Mouse (Mus musculus): Measurements from ENCODE around the gene Pkd1l3.

The Pkd1l3 gene

GRCm38 (mm10) chr8:109628638-109629037 is 14.3 kb downstream of the Pkd1l3 start:
- DNase-seq (ENCODE audit: low read depth, low spot score) = no peak

- DNase-seq (ENCODE audit: low read depth, low spot score) = no peak
These were observed 18.2 kb downstream of the Pkd1l3 start for GRCm38 (mm10) chr8:109632498-109632897.

GRCm38 (mm10) chr8:109635146-109635545 is 20.8 kb downstream of the Pkd1l3 start:
- DNase-seq (ENCODE audit: low read depth, low spot score) = no peak

GRCm38 (mm10) chr8:109638851-109639250 is 24.5 kb downstream of the Pkd1l3 start:
- no peak for DNase-seq (ENCODE audit: low read depth, low spot score)

- no peak for DNase-seq (ENCODE audit: low read depth, low spot score)
These were observed 26.1 kb downstream of the Pkd1l3 start for GRCm38 (mm10) chr8:109640410-109640809.

DNA sequence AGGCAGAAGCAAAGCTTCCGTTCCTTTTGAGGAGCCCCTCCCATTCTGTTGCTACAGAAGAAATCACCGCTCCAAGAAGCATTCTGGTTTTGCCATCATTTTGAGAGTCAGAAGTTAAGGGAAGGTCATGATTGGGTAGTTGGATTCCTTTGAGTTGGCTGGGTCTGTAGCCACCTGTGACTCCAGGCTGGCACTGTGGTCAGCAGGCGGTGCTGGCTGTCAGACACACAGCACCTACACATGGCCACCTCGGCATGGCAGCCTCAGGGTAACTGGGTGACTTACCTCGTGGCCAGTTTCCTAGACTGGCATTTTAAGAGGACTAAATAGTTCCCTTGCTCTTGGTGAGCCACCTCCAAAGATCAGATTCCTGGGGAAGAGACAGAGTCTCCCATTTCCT is 26.9 kb downstream of the Pkd1l3 start:
- DNase-seq (ENCODE audit: low read depth, low spot score) = no peak

DNA sequence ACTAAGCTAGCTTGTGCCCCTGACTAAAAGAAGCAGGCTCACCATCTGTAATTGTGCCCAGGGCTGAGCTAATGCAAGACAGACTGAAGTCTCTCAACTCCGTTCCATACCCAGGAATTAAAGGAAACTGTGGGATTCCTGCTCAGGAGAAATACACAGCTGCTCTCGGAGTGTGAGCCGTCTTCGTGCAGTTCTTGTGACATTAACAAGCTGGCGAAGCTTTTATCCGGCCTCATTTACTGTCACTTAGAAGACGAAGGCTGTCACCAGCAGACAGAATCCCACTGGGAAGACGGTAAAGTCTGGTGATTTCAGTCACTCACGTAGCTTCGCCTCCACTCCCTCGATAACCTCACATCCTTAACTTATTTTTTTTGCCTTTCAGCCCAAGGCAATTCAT is 33.0 kb downstream of the Pkd1l3 start:
- no peak for DNase-seq (ENCODE audit: low read depth, low spot score)

- no peak for DNase-seq (ENCODE audit: low read depth, low spot score)
These were observed 34.2 kb downstream of the Pkd1l3 start for GRCm38 (mm10) chr8:109648469-109648868.

DNA sequence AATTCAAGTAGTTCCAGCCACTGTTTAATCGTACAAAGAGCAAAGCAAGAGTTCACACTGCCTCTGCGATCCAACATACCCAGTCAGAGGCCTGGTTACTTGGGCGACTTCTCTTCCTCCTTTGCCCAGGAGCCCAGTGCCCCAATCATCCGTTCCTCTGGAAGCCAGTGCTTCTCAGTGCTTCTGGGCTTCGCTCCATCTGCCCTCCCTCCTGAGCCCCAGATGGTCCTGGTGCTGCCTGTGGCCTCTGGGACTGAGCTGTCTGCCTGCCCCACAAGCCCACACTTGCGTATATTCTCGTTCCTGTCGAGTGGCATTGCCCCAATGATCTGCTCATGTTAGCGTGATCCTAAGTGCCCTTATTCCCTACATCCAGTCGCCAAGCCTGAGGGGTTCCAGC is 36.5 kb downstream of the Pkd1l3 start:
- no peak for DNase-seq (ENCODE audit: low read depth, low spot score)

DNA sequence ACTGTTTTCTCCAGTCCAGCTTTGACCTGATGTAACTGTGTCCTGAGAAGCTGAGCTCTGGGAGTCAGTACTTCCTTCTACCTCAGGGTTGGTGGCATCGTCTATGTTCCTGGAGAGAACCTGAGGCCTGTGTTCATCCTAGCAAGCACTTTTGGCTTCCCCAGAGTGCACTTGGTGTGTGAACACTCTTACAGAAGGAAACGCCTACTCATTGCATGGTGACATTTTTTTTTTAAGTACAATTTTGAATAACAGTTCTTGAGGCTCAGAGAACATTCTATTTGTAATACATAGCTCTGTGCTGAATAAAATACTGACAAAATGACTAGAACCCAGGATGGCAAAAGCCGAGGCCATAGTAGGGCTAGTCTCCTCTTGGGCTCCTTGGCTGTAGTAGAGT is 42.5 kb downstream of the Pkd1l3 start:
- DNase-seq (ENCODE audit: low read depth, low spot score) = no peak

- DNase-seq (ENCODE audit: low read depth, low spot score) = no peak
These were observed 48.0 kb downstream of the Pkd1l3 start for GRCm38 (mm10) chr8:109662328-109662727.

DNA sequence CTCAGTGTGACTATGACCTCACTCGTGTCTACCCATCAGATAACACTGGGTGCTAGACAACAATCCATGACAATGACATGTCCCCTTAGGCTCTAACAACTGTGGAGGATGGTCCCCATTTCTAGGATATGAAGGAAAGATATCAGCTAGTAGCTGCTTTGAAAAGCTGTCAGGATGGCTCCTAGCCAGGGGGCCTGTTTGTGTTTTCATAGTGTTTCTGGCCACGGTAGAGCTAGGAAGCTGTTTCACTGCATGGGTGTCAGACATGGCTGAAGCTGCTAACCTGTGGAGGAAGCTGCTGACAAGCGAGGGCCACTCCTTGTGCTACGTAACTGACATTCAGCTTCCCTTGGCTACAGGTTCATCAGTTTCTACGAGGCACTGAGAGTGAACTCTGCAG is 52.3 kb downstream of the Pkd1l3 start:
- DNase-seq (ENCODE audit: low read depth, low spot score) = no peak

DNA sequence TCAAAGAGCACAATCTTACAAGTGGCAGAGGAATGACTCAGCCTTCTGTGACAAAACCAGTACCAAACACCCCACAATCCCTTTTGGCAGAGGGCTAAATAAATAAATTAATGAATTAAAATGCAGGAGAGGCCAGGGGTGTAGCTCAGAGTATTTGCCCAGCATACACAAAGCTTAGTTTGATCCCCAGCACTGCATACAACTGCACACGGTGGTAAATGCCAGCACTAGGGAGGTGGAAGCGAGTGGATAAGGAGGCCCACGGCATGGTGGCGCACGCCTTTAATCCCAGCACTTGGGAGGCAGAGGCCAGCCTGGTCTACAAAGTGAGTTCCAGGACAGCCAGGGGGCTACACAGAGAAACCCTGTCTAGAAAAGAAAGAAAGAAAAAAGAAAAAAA is 58.3 kb downstream of the Pkd1l3 start:
- no peak for DNase-seq (ENCODE audit: low read depth, low spot score)

- no peak for DNase-seq (ENCODE audit: low read depth, low spot score)
These were observed 59.3 kb downstream of the Pkd1l3 start for GRCm38 (mm10) chr8:109673596-109673995.

DNA sequence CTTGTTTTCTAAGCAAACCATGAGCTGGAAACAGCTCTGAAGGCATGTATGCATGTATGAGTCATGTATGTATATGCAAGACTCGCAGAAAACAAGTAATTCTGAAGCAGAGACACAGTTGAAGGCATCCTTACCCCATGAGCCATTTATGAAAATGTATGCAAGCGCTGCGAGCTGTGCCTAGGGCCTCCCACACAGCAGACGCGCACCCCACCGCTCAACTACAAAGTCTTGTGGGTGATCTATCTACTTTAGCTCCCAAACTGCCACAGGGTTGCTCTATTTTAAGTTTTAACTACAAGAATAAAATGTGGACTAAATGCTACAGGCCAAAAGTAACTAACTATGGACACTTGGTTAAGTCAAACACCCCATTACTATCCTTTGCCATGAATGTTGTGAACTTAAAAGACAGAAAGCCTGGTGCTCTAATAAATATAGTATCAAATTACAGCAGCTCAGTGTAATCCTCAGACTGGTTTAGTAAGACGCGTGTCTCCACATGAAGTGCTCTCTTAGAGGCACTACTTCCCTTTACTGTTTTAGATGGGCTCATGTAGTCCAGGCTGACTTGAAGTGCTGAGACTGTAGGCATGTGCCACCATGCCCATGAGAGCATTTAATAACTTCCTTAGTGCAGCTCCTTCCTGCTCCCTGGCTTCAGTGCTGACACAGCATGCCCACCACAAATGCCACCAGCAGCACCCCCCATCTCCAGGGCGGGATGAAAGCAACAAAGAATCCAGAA is 61.8 kb downstream of the Pkd1l3 start:
- DNase-seq (ENCODE audit: low read depth, low spot score) = no peak

- DNase-seq (ENCODE audit: low read depth, low spot score) = no peak
These were observed 67.2 kb downstream of the Pkd1l3 start for GRCm38 (mm10) chr8:109681535-109681934.

- DNase-seq (ENCODE audit: low read depth, low spot score) = no peak
These were observed 67.8 kb downstream of the Pkd1l3 start for GRCm38 (mm10) chr8:109682120-109682519.

DNA sequence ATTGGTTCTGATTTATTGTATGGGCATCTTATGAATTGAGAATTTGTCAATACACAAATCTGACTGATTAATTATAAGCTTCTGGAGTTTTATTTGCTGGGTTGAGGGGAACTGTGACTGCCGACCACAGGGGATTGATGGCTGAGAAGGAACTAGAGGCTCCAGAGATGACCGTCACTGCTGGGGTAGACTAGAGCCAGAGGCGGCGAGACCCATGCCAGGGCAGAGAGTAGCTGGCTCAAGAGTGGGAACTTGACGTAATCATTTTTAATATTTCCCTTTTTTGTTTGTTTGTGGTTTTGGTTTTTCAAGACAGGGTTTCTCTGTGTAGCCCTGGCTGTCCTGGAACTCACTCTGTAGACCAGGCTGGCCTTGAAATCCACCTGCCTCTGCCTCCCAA is 72.9 kb downstream of the Pkd1l3 start:
- no peak for DNase-seq (ENCODE audit: low read depth, low spot score)

GRCm38 (mm10) chr8:109691769-109692168 is 77.5 kb downstream of the Pkd1l3 start:
- DNase-seq (ENCODE audit: low read depth, low spot score) = peak; percentile 56

DNA sequence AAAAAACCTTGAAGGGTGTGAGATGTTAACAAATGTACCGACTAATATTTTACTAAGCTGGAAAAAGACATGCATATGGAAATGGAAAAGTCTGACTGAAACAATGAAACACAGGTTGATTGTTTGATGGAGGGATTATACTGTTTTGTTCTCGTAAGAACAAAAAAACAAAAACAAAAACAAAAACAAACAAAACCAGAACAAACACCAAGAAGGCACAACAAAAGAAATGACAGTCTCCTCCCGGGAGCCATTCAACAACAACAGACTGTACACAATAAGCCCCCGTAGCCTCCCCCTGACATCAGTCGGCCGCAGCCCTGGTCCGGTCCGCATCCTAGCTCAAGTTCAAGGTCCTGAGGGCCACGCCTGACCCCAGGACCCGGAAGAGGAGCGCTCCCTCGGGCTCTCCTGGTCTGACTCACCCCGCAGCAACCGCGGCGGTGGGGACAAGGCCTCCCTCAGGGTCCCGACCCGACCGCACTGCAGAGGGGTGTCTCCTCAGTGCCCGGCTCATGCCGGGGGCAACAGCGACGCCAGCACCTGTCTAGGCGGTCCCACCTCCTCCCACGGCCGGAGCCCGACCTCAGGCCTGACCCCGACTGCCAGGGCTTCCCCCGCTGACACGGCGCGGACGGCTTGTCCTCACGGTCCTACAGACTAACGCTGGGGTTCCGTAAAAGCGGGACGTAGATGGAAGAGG is 78.3 kb downstream of the Pkd1l3 start:
- peak; percentile 23 for DNase-seq (ENCODE audit: low read depth, low spot score)

DNA sequence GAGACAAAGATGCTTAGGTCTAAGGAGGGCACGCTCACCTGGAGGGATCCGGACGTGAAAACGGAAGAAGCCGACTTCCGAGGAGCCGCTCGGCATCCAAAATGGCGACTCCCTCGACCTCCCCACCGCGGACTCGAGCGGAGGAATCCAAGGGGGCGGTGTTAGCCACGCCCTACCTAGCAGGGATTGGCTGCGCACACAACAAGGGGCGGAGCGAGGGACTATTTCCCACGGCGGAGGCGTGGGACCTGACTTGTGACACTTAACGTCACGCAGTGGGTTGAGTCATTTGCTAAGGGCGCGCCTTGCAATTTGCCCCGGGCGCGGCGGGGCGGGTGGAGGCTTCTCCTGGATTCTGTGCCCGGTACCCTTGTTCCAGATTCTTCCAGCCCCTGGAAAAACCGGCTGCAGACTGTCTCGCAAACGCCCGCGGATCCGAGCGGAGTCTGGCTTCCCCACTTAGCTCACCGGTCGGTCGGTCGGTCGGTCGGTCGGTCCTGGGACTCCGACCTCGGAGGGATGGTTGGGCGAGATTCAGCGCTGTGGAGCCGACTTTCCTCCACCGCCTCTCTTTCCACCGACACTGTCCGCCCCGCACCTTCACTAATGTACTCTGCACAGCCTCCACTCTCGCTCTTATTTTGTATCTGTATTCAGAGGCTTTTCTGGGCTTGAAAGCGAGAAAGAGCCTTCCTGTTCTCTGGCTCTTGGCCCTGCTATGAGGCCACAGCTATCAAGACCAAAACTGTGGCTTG is 79.0 kb downstream of the Pkd1l3 start, which contains the start of gene Ist1:
Gene Ist1, minus strand, starts transcription at position 115 of the 755 bp plus-strand sequence.
- peak; percentile 100 for DNase-seq (ENCODE audit: low read depth, low spot score)

DNA sequence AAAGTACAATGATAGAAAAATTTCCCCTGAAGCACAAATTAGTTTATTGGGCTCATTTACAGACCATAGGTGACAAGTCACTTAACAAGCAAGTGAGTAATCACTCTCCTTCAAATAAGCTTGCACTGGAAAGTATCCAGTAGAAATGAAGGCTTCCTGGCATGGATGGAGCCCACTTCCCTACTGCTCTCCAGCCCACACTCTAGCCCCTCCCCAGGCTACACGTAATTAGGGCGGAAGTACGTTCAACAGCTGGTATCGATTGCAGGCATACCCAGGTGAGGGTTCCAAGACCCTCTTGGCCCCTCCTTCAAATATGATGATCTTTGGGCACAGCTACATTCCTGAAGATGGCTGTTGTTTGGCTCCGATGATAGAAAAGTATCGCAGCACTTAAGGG is 79.8 kb downstream of the Pkd1l3 start:
- peak; percentile 32 for DNase-seq (ENCODE audit: low read depth, low spot score)
